Mouse (Mus musculus) heart, postnatal 10 days (tissue): ENCODE data around the gene Plpp3. TPM values are rescaled to one million over a fixed set of nuclear protein-coding genes. Genes with fewer than 3 reads are reported as not detected.
A peak's percentile ranks its signal among the peaks of the same experiment; 100 is the strongest.

Experiments used
- DNase-seq, 2 experiments: peaks; one replicate each; pipeline ENCODE4 v3.0.0; 2021
- intact Hi-C: fragments of 180-260 bp; cut with DNase I; formaldehyde crosslinking; loops from one replicate; pipeline ENCODE4 v1.15.1; 2025
- total RNA-seq, 2 experiments: library from RNA; stranded (reverse); gene quantifications; 2 replicates each; pipeline ENCODE4 v1.2.3; 2021

Gene Plpp3
- total RNA-seq, 2 experiments from 2014 or later = 73.2 to 73.9 TPM

DNA sequence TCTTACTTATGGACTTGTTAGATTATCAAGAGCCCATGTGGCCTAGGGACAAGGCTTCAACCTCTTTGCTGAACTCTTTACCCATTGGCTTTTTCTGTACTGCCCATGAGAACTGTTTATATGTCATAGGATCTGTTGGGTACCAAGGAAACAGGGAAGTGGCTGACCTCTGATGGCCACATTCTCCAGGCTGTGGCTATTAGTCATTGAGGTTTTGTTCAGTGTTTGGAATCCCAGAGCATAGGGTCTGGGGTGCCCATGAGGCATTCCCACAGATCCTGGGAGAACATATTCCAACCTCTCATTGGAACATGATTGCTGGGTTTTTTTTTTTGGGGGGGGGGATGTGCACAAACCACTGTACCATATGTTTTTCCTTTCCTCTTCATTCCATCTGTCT is 56.2 kb downstream of the Plpp3 start:
- no peak for DNase-seq

DNA sequence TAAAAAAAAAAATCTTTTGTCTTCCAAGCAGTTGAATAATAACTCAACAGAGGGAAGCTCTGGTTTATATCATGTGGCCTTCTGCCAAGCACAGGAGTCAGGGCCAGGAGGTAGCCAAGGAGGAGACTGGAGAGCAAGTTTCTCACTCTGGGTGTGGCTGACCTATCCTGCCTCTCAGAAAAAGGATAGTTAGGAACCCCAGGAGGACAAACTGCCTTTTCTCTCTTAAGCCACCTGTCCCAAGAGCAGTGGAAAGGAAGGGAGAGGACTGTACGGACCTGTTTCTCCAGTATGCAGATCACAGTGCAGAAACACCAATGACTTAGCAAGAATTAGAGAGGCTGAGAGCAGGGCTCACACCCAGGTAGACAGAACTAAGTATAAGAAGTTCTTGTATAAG is 57.3 kb downstream of the Plpp3 start:
- DNase-seq = peak in 1 of 2 experiments; percentile 55
- intact Hi-C loops = loop anchor here (5.0 kb wide), 1 partner anchor 293 kb away; no protein-coding TSS in a partner anchor

More for the DNA sequence above, 56.2 kb downstream of the Plpp3 start:
- intact Hi-C loops = loop anchor here (5.0 kb wide), 1 partner anchor 294 kb away; no protein-coding TSS in a partner anchor

DNA sequence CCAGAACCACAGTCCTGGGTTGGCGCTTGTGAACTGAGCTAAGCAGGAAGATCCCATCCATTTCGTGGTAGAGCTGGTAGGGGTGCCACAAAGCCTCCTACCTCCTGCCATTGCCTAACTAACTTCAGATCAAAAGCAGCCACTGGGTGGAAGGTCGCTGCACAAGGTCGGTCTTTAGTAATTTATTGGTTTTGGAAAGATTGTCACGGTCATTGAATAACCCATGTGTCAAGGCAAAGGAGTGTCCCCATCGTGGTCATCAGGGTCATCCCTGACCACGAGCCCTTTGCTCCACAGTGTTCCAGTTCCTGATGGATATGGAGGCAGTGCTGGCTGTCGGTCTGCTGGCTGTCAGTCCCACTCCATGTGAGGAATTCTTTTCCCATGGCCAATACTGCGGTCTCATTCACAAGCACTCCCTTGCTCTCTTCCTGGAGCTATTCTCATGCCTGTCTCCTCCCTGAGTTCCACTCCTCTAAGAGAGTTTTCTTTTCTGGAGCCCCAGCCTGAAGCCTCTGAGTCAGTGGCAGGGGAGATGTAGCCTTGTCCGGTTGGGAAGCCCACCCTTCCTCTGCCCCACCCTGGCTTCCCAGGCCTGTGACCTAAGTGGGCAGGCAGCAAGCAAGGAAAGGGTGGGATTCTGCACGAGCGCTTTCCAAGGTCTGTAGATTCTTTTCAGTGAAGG is 58.7 kb downstream of the Plpp3 start:
- no peak for DNase-seq
- intact Hi-C loops = loop anchor here (2.0 to 5.0 kb wide), 3 partner anchors 57 to 336 kb away; no protein-coding TSS in a partner anchor

DNA sequence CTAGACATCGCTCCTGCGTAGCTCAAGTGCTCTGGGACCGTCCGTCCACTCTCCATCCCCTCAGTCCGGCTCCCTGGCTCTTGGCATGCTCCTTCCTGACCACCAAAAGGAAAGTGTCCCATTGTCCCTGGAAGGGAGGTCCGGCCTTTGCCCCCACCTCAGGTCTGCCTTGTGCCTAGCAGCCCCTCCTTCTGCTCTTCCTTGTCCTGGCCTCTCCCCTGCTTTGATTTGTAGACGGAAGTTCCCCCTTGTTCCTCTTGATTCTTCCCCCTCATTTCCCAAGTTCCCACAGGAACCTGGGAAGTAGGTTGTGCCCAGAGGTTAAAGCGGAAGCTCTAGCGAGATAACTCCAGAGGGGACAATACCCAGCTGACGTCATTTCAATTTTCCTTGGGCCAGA is 61.1 kb downstream of the Plpp3 start:
- intact Hi-C loops = loop anchor here (5.0 kb wide), 2 partner anchors 89 to 334 kb away; no protein-coding TSS in a partner anchor
- DNase-seq = no peak

DNA sequence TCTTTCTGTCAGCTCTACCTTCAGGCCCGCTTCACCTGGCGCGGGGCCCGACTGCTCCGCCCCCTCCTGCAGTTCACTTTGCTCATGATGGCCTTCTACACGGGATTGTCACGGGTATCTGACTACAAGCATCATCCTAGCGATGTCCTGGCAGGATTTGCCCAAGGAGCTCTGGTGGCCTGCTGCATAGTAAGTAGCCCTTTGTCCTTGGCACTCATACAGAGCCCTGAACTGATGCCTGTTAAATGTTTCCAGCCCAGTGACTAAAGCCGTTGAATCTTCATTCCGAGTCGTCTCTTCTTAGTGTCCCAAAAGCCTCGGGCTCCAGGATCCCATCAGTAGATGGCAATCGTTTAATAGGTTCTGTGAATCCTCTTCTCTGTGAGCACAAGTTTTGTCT is 62.2 kb downstream of the Plpp3 start:
- intact Hi-C loops = loop anchor here (5.0 kb wide), 2 partner anchors 88 to 333 kb away; no protein-coding TSS in a partner anchor
- no peak for DNase-seq

DNA sequence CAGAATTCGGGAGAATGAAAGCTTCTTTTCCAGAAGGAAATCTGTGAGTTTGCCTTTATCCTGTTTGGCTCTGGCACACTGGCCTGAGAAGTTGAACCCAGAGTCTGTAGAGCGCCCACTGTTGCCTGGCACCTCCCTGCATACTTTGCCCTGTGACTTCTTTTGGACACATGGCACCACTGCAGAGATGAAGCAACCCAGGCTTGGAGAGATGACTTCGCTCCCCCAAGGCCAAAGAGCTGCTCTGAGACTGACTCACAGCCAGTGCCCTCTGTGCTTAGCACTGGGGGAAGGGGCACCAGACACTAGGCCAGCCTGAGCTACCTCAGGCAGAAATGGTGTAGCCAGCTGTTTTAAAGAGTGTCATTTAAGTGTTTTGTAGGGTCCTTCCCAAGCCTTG is 63.7 kb downstream of the Plpp3 start:
- no peak for DNase-seq
- intact Hi-C loops = no loop called here

DNA sequence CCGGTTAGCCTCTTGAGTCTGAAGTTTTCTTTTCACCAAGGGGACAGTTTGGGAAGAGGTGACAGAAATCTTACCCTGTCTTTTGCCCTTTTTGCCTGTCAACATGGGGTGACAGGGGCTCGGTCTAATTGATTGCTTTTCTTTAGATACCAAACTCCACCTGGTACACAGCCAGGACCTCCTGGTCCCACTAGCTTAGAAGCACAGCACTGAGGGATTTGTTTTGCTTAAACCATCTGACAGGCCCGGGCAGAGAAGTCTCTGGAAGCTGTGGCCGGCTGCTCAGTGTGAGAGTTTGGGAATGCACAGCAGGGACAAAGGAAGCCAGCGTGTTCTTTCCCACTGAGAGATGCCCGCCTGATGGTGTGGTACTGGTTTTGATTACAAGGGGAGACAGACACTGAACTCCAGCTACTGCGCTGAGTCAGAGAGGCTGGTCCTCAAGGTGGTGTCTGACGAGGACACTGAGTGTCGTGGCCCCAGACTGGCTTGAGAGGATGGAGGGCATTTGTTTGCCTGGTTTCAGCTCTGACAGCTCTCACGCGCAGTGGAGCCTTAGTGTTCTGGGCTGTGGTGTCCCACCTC is 64.2 kb downstream of the Plpp3 start:
- intact Hi-C loops = no loop called here
- DNase-seq = no peak

DNA sequence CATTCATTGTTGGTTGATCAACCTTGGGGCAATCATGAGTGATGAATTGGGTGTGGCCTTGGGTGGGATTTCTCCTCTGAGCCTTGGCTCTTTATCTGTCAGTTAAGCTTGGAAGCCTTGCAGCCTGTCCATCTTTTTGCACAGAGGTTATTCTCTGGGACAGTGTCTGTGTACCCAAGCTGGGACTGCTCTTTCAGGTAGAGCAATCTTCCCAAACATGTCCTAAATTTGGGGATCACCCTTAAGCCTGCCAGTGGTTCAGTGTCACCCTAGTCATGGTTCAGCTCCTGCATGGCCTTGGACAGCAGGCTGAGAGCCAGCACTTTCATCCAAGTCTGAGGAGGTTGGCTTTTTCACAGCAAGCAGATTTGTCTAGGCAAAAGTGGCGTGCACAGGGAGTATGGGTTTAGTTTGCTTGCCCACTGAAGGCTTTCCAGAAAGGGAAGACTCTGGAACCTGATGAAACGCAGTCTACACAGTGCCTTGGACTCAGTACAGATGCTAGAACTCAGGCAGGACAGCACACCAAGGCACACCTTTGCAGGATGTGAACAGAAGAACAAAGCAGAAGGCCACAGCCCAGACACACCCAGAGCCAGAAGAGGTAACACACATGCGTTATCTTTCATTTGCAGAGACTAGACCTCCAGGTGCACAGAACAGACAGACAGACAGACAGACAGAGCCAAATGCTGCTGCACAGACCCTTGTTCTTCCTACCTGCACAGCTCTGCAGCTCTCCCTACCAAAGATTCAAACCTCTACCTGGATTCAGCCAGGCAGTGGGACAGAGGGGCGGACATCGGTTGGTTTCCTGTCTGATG is 66.2 kb downstream of the Plpp3 start:
- intact Hi-C loops = no loop called here
- DNase-seq = no peak

DNA sequence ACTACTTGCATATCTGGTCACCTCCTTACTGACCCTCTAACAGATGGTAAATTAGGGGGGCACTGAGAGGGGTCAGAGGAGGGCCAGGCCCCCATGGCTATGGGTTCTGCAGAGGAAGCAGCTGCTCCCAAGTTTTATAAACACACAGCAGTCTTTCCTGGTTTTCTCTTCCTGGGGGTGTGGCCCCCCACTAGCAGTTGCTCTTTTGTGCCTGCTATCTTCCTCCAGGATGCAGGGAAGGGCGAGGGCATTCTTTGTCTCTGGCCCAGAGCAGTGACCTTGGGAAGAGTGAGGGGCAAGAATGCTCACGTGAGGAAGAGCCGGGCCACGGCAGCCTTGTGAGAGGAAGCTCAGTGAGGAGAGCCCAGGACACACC is 66.8 kb downstream of the Plpp3 start:
- DNase-seq = peak in 1 of 2 experiments; percentile 40
- intact Hi-C loops = no loop called here

DNA sequence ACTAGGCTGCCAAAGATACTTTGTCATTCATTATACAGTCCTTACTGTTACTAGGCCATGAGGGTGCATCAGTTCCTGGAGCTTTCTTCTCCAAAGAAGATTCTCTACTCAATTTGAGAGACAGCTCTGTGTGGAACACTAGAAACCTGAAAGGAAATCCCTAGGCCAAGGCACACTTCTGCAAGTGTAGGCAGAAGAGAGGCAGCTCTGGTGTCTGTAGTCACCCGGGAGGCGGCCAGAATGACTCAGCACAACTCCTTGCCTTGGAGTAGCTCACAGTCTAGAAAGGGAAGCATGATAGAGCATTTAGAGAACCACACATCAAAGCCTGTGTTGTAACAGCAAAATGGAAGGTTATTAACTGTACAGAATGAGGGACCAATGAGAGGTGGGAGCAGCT is 68.4 kb downstream of the Plpp3 start:
- peak; percentile 53 to 55 for DNase-seq
- intact Hi-C loops = no loop called here

DNA sequence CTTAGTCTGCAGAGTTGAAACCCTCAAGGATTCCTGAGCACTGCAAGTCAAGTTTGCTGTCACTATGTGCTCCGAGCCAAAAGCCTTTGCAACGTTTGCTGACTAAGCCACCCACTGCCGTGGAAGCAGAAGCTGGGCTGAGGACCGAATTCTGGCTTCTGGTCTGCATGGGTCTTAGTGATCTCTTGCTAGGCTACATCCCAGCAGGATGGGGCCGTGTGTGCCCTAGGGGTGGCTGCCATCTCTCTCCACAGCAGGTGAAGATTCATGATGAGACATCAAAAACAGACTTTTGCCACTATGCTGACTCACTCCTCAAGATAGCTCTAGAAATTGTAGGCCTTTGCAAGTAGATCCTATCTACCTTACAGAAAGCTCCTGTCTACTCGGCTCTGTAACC is 69.2 kb downstream of the Plpp3 start:
- DNase-seq = no peak

DNA sequence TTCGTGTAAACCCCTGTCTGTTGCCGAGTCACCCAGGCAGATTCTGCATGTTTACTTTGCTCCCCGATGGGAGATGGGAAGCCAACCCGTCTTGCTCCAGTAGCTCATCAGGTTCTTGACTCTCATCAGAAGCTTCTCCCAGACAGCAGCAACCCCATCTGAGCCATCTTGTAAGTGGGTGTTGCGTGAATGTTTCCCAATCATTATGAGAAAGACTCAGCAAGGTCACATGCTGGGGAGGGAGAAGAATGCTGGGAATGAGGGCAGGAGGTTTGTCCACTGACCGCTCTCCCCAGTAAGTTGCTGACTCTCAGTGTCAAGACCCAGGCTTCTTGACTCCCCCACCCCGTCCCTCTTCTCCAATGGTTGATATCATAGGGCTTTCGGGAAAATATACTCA is 73.0 kb downstream of the Plpp3 start:
- no peak for DNase-seq
- intact Hi-C loops = no loop called here

More for the DNA sequence above, 69.2 kb downstream of the Plpp3 start:
- intact Hi-C loops = no loop called here

DNA sequence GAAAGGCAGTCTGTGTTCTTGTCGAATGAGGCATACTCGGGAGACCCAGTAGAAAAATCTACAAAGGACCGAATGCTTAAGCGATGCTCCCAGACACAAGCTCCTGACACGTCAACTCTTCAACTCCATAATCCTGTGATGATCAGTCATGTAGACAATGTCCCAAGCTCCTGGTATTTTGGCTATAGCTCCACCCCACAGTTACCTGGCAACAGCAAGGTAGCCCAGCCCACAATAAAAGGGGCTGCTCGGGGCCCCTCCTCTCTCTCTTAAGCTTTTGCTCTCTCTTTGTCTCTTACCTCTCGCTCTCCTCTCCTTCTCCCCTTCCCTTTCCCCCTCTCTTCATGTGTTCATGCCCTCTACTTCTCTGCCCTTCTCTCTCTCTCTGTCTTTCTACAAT is 83.1 kb downstream of the Plpp3 start:
- intact Hi-C loops = no loop called here
- no peak for DNase-seq

DNA sequence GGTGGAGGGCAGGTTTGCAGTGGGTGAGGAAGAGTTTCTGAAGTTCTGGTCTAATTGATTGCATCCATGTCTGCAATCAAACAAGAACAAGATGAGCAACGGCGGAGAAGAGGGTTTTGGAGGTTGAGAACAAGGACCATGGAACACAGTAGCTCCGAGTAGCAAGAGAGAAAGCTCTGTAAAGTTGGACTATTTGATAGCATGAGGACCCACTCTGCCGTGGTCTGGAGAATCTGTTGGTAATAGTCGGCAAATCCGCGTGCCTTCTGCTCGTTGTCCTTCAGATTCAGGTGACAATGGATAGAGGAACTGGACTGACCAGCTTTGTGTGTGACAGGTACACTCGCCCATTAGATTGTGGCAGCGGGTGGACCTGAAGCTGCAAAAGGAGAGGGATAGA is 87.8 kb downstream of the Plpp3 start:
- no peak for DNase-seq
- intact Hi-C loops = no loop called here

DNA sequence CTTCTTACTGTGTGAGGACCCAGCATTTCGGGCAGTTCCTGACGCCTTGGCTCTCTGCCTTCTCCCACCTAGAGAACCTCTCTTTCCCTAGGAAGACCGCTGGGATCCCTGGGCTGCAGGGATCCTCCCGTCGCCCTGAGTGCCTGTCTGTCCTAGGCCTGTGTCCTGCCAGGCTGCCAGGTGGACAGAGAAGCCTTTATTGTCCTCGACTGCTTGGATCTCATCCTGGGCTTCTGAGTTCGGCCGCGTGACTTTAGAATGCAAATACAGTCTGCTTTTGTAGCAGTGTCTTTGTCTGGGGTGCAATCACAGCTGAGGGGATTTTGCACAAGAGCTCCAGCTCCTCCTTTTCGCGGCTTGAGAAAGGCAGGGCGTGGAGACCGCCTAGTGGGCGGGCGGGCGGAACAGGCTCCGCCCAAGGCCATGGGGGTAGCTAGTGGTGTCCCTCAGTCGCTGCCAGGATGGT is 88.4 kb downstream of the Plpp3 start:
- DNase-seq = peak; percentile 48 to 52
- intact Hi-C loops = no loop called here

DNA sequence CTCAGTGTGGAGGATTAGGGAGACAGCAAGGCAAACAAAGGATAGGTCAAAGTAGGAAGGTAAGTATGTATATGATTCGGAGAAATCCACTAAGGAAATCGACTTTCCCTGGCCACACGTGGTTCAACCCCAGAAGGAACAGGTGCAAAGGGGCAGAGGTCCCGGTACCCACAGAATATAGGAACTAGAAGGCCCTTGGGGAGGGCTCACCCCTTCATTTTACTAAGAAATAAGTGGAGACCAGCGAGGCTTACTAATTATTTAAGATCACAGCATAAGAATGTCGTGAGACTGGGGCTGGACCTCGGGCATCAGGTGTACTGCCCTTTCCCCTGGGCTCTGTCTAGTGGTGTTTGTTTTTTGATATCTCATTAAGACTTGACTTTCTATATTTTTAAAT is 89.2 kb downstream of the Plpp3 start:
- no peak for DNase-seq
- intact Hi-C loops = no loop called here

DNA sequence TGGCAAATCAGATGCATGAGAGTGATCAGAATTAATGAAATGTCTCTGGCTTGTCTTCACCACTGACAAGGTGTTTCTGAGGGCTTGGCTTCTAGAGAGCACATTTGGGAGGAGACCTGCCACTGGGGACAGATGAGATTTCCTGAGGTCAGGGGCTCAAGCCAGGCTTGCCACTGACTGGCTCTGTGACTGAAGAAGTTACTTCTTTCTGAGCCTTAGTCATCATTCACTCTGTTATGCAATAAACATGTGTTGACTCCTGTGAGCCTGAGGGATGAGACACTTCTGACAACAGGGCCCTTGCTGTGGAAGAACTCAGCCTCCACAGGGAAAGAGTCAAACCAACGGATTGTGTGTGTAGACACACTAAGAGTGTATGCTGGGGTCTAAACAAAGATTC is 91.0 kb downstream of the Plpp3 start:
- no peak for DNase-seq
- intact Hi-C loops = no loop called here

DNA sequence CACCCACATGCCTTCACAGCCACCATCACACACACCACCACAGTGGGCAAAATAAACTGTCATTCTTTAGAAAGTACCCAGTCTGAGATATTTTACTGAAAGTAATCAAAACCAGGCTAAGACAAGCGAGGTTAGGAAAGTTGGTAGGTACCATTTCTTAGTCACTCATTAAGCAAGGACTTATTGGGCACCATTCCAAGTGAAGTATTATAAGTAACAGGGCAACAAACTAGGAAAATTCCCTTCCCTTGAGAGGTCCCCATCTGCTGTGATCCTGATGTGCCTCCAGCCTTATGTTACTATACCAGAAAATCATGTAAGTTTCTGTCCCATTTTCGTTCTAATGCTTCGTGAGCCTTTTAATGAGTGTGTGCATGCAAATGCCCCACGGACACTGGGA is 92.1 kb downstream of the Plpp3 start:
- no peak for DNase-seq
- intact Hi-C loops = no loop called here

DNA sequence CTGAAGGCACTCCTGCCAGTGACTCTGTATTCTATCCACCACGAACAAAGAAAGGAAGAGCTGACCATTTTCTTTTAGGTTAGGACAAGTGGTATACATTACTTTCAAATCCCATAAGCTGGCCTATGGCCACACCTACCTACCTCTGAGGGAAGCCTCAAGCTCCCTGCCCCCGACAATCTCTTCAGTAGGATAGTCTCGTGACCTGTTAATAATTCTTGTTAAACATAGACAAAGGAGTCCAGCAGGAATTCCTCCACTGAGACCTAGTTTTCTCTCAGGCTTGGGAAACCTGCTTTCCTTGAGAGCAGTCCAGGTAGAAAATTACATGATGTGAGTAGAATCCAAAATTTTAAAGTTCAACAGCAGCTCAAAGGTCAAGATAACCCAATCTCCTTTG is 93.8 kb downstream of the Plpp3 start:
- intact Hi-C loops = no loop called here
- no peak for DNase-seq

DNA sequence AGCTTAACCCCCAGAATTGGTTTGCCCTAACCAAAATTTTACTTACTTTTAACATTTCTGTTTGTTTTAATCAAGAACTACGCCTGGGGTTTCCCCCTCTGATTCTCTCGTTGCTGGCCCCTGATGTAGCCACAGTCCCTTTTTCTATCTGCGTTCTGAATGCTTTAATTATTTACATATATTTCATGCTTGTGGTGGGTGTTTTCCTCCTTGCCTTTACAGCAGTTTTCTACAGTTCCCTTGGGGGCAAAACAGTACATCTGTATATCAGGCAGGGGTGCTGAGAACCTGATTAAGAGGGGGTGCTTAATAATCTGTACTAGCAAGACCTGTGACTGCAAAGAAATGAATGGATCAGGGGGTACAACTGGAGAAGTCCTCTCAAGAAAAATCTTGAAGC is 94.9 kb downstream of the Plpp3 start:
- intact Hi-C loops = no loop called here
- no peak for DNase-seq

DNA sequence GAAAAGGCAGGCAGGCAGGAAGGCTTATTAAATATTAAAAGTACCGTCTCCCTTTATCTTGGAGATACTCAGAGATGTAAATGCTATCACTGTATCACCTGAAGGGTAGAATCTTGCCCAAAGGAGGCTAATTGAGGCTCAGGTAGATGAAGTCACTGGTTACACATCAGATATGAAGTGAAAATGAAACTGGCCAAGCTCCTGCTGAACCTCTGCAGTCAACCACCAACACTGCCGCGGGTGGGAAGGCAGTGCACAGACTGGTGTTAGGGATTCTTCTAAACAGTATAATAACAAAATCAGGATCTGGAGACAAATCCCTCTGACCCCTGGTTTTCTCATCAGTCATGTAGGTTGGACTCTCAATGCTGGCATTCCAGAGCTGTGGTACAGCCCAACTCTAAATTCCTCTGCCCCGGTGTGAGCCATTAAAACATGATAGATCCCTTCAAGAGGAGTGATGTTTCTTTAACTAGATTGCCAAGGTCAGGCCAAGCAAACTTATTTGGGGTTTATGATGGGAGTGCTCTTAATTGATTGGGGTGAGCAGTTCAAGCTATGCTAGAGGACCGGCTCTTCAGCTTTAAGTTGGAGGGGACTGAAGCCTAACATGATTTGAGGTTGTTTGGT is 95.5 kb downstream of the Plpp3 start:
- no peak for DNase-seq
- intact Hi-C loops = no loop called here
